In the genomic region with DNA sequence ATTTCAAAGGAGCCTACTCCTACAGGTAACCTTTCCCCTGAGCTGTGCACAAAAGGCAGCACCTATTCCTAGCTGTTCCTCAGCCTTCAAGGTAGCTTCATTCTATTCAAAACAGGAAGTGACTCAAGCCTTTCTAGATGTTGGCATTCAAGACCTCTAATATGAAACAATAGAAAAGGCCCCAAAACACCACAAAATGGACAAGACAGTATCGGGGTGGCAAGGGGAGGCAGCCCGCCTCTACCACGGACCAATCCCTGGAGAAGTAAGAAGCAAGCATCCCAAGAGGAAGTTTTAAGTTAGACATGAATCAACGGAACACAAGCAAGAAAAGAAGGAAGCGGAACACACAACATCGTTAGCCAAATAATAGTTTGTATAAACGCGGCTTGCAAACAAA, we compare ENCODE assay signal across 8 mouse cellular contexts. TPM values are rescaled to one million over a fixed set of nuclear protein-coding genes. Genes with fewer than 3 reads are reported as not detected.
DNase-seq lines count a peak whose midpoint lies in the region; ATAC-seq and TF ChIP-seq lines count a peak whose summit lies in the region.

No protein-coding gene starts in this region.

- no peaks in the 10 kb centered on the region for H3K27me3 ChIP-seq in lung, embryonic 14.5 days (ENCODE audit: insufficient read depth, low read length)
- H3K27me3 ChIP-seq in forebrain, embryonic 11.5 days (ENCODE audit: control insufficient read depth, insufficient read depth, low read length): no peaks in the 10 kb centered on the region
- no peaks in the 10 kb centered on the region for H3K27me3 ChIP-seq in limb, embryonic 11.5 days (ENCODE audit: control insufficient read depth, insufficient read depth, low read length)
- no peaks in the 10 kb centered on the region for H3K27me3 ChIP-seq in small intestine, adult 2 months (ENCODE audit: control insufficient read depth, insufficient read depth, low read length)

- WGBS in lung, embryonic 14.5 days: 72% methylated on average over 8 of the region's 8 CpGs
- WGBS in forebrain, embryonic 11.5 days: 73% methylated on average over 8 of the region's 8 CpGs
- WGBS in limb, embryonic 11.5 days: 83% methylated on average over 8 of the region's 8 CpGs
- 59% methylated on average over 8 of the region's 8 CpGs for WGBS in small intestine, adult 2 months

- H3K9ac ChIP-seq in lung, embryonic 14.5 days: peak overlapping the region; percentile 89
- H3K9ac ChIP-seq in forebrain, embryonic 11.5 days (ENCODE audit: low read length): no peak overlapping the region; the same call in 1 of the 2 replicates
- H3K9ac ChIP-seq in limb, embryonic 11.5 days (ENCODE audit: low read length): no peak overlapping the region

- peak; percentile 8 for DNase-seq in lung, embryonic 14.5 days
- DNase-seq in lung, adult 18-20 months: no peak
- DNase-seq in forebrain, embryonic 11.5 days (ENCODE audit: low spot score): no peak
- DNase-seq in limb, embryonic 11.5 days (ENCODE audit: low spot score): no peak
- DNase-seq in layer of hippocampus, adult 9-10 months (ENCODE audit: low spot score): no peak
- DNase-seq in spleen, postnatal 14 days (ENCODE audit: low spot score in 2 of 2): no peak

- TF ChIP-seq CTCF in lung, embryonic 14.5 days (IDR thresholded peaks at IDR 0.05; ENCODE audit: low read depth): no peak
- TF ChIP-seq CTCF in small intestine, adult 2 months (IDR thresholded peaks at IDR 0.05; ENCODE audit: extremely low read depth, insufficient read length, insufficient replicate concordance, low read depth, low read length): no peak

- no peaks in the 10 kb centered on the region for H3K9me3 ChIP-seq in lung, embryonic 14.5 days (ENCODE audit: low read depth, low read length)
- no peaks in the 10 kb centered on the region for H3K9me3 ChIP-seq in forebrain, embryonic 11.5 days (ENCODE audit: control insufficient read depth, low read length)
- no peaks in the 10 kb centered on the region for H3K9me3 ChIP-seq in limb, embryonic 11.5 days (ENCODE audit: control insufficient read depth, low read length)

- no peak for ATAC-seq in lung, embryonic 14.5 days (ENCODE audit: insufficient read depth)
- ATAC-seq in forebrain, embryonic 11.5 days (replicated peaks; ENCODE audit: low FRiP score): no peak
- no peak for ATAC-seq in limb, embryonic 11.5 days (ENCODE audit: insufficient number of reproducible peaks, low FRiP score, low TSS enrichment, low read depth)
- no peak for ATAC-seq in megakaryocyte-erythroid progenitor cell, adult 5-6 weeks (replicated peaks; ENCODE audit: low FRiP score, low TSS enrichment, poor library complexity, severe bottlenecking)

- H3K36me3 ChIP-seq in lung, embryonic 14.5 days (ENCODE audit: insufficient read depth): 0 out of 2 replicates have a peak, but pooled peaks cover under 1% of the 10 kb centered on the region
- H3K36me3 ChIP-seq in forebrain, embryonic 11.5 days (ENCODE audit: control insufficient read depth, insufficient read depth, low read length): no peaks in the 10 kb centered on the region
- H3K36me3 ChIP-seq in limb, embryonic 11.5 days (ENCODE audit: control insufficient read depth, insufficient read depth, low read length): no peaks in the 10 kb centered on the region
- H3K36me3 ChIP-seq in small intestine, adult 2 months (ENCODE audit: control insufficient read depth, insufficient read depth, low read length): 0 out of 2 replicates have a peak, but pooled peaks cover 1% of the 10 kb centered on the region

- H3K4me3 ChIP-seq in lung, embryonic 14.5 days (ENCODE audit: low read depth, low read length): peak overlapping the region; percentile 84
- H3K4me3 ChIP-seq in forebrain, embryonic 11.5 days (ENCODE audit: low read depth, low read length): no peak overlapping the region; the same call in 1 of the 2 replicates
- H3K4me3 ChIP-seq in limb, embryonic 11.5 days (ENCODE audit: low read depth, low read length): peak overlapping the region; percentile 94; the same call in 1 of the 2 replicates
- peak overlapping the region; percentile 32 for H3K4me3 ChIP-seq in small intestine, adult 2 months (ENCODE audit: low read depth, low read length)

- no peak overlapping the region for H3K27ac ChIP-seq in lung, embryonic 14.5 days (ENCODE audit: low read depth)
- no peak overlapping the region for H3K27ac ChIP-seq in forebrain, embryonic 11.5 days (ENCODE audit: low read depth, low read length)
- no peak overlapping the region for H3K27ac ChIP-seq in limb, embryonic 11.5 days (replicated peaks; ENCODE audit: low read depth, low read length)
- peak overlapping the region; percentile 28; the same call in 1 of the 2 replicates for H3K27ac ChIP-seq in small intestine, adult 2 months (ENCODE audit: insufficient read depth, low read depth, low read length)

- peak overlapping the region; percentile 97 for H3K4me2 ChIP-seq in lung, embryonic 14.5 days
- peak overlapping the region; percentile 78; the same call in 1 of the 2 replicates for H3K4me2 ChIP-seq in forebrain, embryonic 11.5 days (ENCODE audit: low read depth, low read length, severe bottlenecking)
- peak overlapping the region; percentile 65 for H3K4me2 ChIP-seq in limb, embryonic 11.5 days (ENCODE audit: low read depth, severe bottlenecking)

- TF ChIP-seq POLR2A in small intestine, adult 2 months (IDR thresholded peaks at IDR 0.05; ENCODE audit: low read depth, low read length): no peak

- no peaks in the 10 kb centered on the region for H3K4me1 ChIP-seq in lung, embryonic 14.5 days (ENCODE audit: insufficient read depth)
- H3K4me1 ChIP-seq in forebrain, embryonic 11.5 days (replicated peaks; ENCODE audit: control insufficient read depth, insufficient read depth, low read length): peaks cover 11% of the 10 kb centered on the region
- no peaks in the 10 kb centered on the region for H3K4me1 ChIP-seq in limb, embryonic 11.5 days (ENCODE audit: control insufficient read depth, insufficient read depth, low read length)
- peaks cover 2% of the 10 kb centered on the region; the same call in 1 of the 2 replicates for H3K4me1 ChIP-seq in small intestine, adult 2 months (ENCODE audit: control insufficient read depth, insufficient read depth, insufficient read length, low read length)

RNA-seq across cellular contexts. Expression of a gene that starts 2.7 kb away (rescaled TPM):
- polyA plus RNA-seq in lung, embryonic 14.5 days (2014; fragmentation: Nextera tagmentation; extraction: Ambion mirVana): 83.2 and 86.4 TPM in 2 replicates
- 61.8 and 71.8 TPM in 2 replicates for polyA plus RNA-seq in forebrain, embryonic 11.5 days (2014; fragmentation: Nextera tagmentation; extraction: Ambion mirVana)
- 49.4 and 54.2 TPM in 2 replicates for polyA plus RNA-seq in limb, embryonic 11.5 days (2014; fragmentation: Nextera tagmentation; extraction: Ambion mirVana)
- 53.0 and 110 TPM in 2 replicates for polyA plus RNA-seq in small intestine, adult 2 months (2012; rRNA removed)
- total RNA-seq in megakaryocyte-erythroid progenitor cell, adult 5-6 weeks (2014; fragmentation: Nextera tagmentation): 351 and 396 TPM in 2 replicates
- total RNA-seq in megakaryocyte-erythroid progenitor cell, adult 5-6 weeks (2017): 330 and 379 TPM in 2 replicates

RNA-seq across cellular contexts. Expression of a gene that starts 3.5 kb away (rescaled TPM):
- polyA plus RNA-seq in lung, embryonic 14.5 days (2014; fragmentation: Nextera tagmentation; extraction: Ambion mirVana): 45.9 and 51.8 TPM in 2 replicates
- polyA plus RNA-seq in forebrain, embryonic 11.5 days (2014; fragmentation: Nextera tagmentation; extraction: Ambion mirVana): 39.3 and 41.5 TPM in 2 replicates
- polyA plus RNA-seq in limb, embryonic 11.5 days (2014; fragmentation: Nextera tagmentation; extraction: Ambion mirVana): 35.2 and 39.1 TPM in 2 replicates
- 16.4 and 25.1 TPM in 2 replicates for polyA plus RNA-seq in small intestine, adult 2 months (2012; rRNA removed)
- 81.5 and 99.6 TPM in 2 replicates for total RNA-seq in megakaryocyte-erythroid progenitor cell, adult 5-6 weeks (2014; fragmentation: Nextera tagmentation)
- 45.2 and 48.5 TPM in 2 replicates for total RNA-seq in megakaryocyte-erythroid progenitor cell, adult 5-6 weeks (2017)

RNA-seq across cellular contexts. Expression of a gene that starts 51.5 kb away (rescaled TPM):
- polyA plus RNA-seq in lung, embryonic 14.5 days (2014; fragmentation: Nextera tagmentation; extraction: Ambion mirVana): 86.4 and 88.6 TPM in 2 replicates
- 133 and 149 TPM in 2 replicates for polyA plus RNA-seq in forebrain, embryonic 11.5 days (2014; fragmentation: Nextera tagmentation; extraction: Ambion mirVana)
- polyA plus RNA-seq in limb, embryonic 11.5 days (2014; fragmentation: Nextera tagmentation; extraction: Ambion mirVana): 91.5 and 93.4 TPM in 2 replicates
- 9.3 and 11.0 TPM in 2 replicates for polyA plus RNA-seq in small intestine, adult 2 months (2012; rRNA removed)
- total RNA-seq in megakaryocyte-erythroid progenitor cell, adult 5-6 weeks (2014; fragmentation: Nextera tagmentation): 55.0 and 65.2 TPM in 2 replicates
- 49.4 and 53.2 TPM in 2 replicates for total RNA-seq in megakaryocyte-erythroid progenitor cell, adult 5-6 weeks (2017)
